Mouse (Mus musculus) embryonic facial prominence, embryonic 11.5 days (tissue): ENCODE data around the gene Nhsl1. TPM values are rescaled to one million over a fixed set of nuclear protein-coding genes. Genes with fewer than 3 reads are reported as not detected.

Source experiments
- ATAC-seq: fragments of 200-750 bp; cut with Nextera tagmentation; replicated peaks from 2 replicates; pipeline ENCODE4 v1.8.0; 2017; ENCODE audit warnings: low read depth; ENCODE audit not compliant: insufficient number of reproducible peaks, low FRiP score, low TSS enrichment
- DNase-seq: peaks from one replicate; pipeline ENCODE4 v3.0.0-alpha.2; 2015; ENCODE audit warnings: low spot score
- H3K27ac ChIP-seq: fragments of 300-500 bp; sonication (generic); replicated peaks from 2 replicates; pipeline ENCODE4 v1.5.1; 2014; ENCODE audit warnings: mild to moderate bottlenecking, low read depth, low read length, control low read depth
- H3K27me3 ChIP-seq: fragments of 300-500 bp; sonication (generic); 2 replicates; pipeline ENCODE4 v1.6.1; 2014; ENCODE audit warnings: mild to moderate bottlenecking, low read length, moderate library complexity, mixed read lengths; ENCODE audit not compliant: control insufficient read depth, insufficient read depth
- H3K36me3 ChIP-seq: fragments of 300-500 bp; sonication (generic); replicated peaks from 2 replicates; pipeline ENCODE4 v1.6.1; 2014; ENCODE audit warnings: low read depth, mild to moderate bottlenecking, low read length, moderate library complexity, mixed read lengths; ENCODE audit not compliant: control insufficient read depth, insufficient read depth
- H3K4me1 ChIP-seq: fragments of 300-500 bp; sonication (generic); 2 replicates; pipeline ENCODE4 v1.6.1; 2014; ENCODE audit warnings: low read length, mixed read lengths; ENCODE audit not compliant: control insufficient read depth, insufficient read depth
- H3K4me2 ChIP-seq: fragments of 300-500 bp; sonication (generic); 2 replicates; pipeline ENCODE4 v1.6.1; 2014; ENCODE audit warnings: low read depth, mild to moderate bottlenecking, control low read depth, low read length, moderate library complexity
- H3K4me3 ChIP-seq: fragments of 300-500 bp; sonication (generic); 2 replicates; pipeline ENCODE4 v1.5.1; 2014; ENCODE audit warnings: low read depth, low read length, control low read depth
- H3K9ac ChIP-seq: fragments of 300-500 bp; sonication (generic); replicated peaks from 2 replicates; pipeline ENCODE4 v1.6.1; 2014; ENCODE audit warnings: mild to moderate bottlenecking, control low read depth, low read length
- H3K9me3 ChIP-seq: fragments of 300-500 bp; sonication (generic); replicated peaks from 2 replicates; pipeline ENCODE4 v1.6.1; 2016; ENCODE audit warnings: mild to moderate bottlenecking, low read length, inconsistent platforms, mixed read lengths; ENCODE audit not compliant: control insufficient read depth
- WGBS: fragments of 180-500 bp; shearing (Covaris S2); extraction: QIAGEN DNeasy Blood & Tissue Kit; methylation state at CpG from one replicate; pipeline ENCODE4 v1.1.7; 2014; 5-methylcytosine and 5-hydroxymethylcytosine counted together
- polyA plus RNA-seq: library from polyadenylated mRNA; unstranded; fragments of >200 nt; fragmentation: Nextera tagmentation; extraction: Ambion mirVana; gene quantifications from 2 replicates; pipeline ENCODE4 v1.2.1, GENCODE M21; 2014

Nhsl1 gene
- polyA plus RNA-seq, 1 experiment from 2014 or later = 12.5 TPM

DNA sequence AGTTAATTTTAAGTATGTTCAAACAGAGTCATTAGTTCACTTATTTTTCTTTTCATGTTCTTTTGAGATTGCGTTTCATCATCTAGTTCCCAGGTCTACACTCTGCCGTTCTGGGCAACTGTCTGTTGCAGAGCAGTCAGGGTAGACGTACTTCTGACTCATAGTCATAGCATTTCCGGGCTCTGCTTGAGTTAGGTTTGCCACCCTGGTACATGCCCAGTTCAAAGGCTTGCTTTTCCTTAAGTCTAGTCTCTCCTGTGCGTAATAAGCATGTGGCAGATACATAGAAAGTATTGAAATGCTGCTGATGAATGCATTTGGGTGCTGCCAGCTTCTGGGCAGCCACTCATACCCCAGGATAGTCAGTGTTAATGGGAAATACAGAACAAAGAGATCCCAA, 152.9 kb downstream of the Nhsl1 start:
- H3K4me2 ChIP-seq = no peak overlapping the region
- DNase-seq = no peak
- ATAC-seq = no peak
- H3K36me3 ChIP-seq = no peaks in the 10 kb centered on the region
- no peak overlapping the region for H3K4me3 ChIP-seq
- H3K27me3 ChIP-seq = no peaks in the 10 kb centered on the region
- no peaks in the 10 kb centered on the region for H3K9me3 ChIP-seq
- no peak overlapping the region for H3K9ac ChIP-seq
- WGBS = 84% methylated on average over 5 of the region's 5 CpGs
- no peaks in the 10 kb centered on the region for H3K4me1 ChIP-seq
- no peak overlapping the region for H3K27ac ChIP-seq

DNA sequence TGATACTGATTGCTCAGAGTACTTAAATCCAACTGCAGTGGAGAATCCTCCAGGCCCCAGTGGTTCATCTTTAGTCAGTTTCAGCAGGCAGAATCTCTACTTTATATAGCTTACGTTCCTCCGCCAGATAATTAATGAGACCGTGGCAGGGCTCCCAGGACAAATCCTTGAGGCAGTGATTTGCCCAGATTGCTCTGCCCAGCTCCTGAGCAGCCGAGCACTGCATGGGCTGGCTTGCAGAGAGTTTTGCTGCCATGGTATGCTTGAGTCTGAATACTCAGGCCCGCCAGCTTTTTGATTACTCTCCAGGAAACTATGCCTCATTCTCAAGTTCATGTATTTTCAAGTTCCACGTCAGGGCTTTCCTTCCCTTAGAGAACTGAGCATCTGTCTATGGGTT, 156.3 kb downstream of the Nhsl1 start:
- Histone ChIP-seq H3K27ac (no peak overlapping the region), H3K4me1 (no peaks in the 10 kb centered on the region), H3K4me2 (no peak overlapping the region), H3K9me3 (no peaks in the 10 kb centered on the region), H3K9ac (no peak overlapping the region), H3K36me3 (no peaks in the 10 kb centered on the region), H3K4me3 (no peak overlapping the region), H3K27me3 (no peaks in the 10 kb centered on the region)
- WGBS = 87% methylated on average over 6 of the region's 6 CpGs
- no peak for ATAC-seq
- no peak for DNase-seq

DNA sequence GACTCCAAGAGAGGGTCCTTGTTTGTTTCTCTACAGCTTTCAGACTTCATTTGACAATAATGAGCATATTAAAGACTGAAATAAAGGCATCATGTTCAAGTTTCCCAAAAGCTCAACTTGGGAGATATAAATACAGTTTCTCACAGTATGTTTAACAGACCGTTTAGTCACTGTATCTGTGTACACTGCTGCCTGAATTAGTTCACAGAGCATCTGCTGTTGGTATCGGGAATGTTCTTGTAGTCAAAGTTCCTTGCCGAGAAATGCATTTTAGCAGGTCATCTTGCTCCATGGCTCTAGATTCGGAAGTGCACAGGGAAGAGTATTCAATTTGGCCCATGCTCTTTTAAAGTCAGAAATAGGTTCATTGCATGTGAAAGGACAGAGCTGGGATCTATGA, 159.5 kb downstream of the Nhsl1 start:
- no peak overlapping the region for H3K27ac ChIP-seq
- H3K36me3 ChIP-seq = no peaks in the 10 kb centered on the region
- ATAC-seq = no peak
- no peak overlapping the region for H3K9ac ChIP-seq
- WGBS = 95% methylated on average over 4 of the region's 4 CpGs
- no peaks in the 10 kb centered on the region for H3K9me3 ChIP-seq
- H3K4me2 ChIP-seq = no peak overlapping the region
- H3K27me3 ChIP-seq = no peaks in the 10 kb centered on the region
- no peak for DNase-seq
- H3K4me3 ChIP-seq = no peak overlapping the region
- no peaks in the 10 kb centered on the region for H3K4me1 ChIP-seq

GRCm38 (mm10) chr10:18479285-18479684, 160.5 kb downstream of the Nhsl1 start:
- H3K36me3 ChIP-seq = no peaks in the 10 kb centered on the region
- H3K9me3 ChIP-seq = no peaks in the 10 kb centered on the region
- 90% methylated on average over 3 of the region's 3 CpGs for WGBS
- no peak overlapping the region for H3K9ac ChIP-seq
- H3K4me3 ChIP-seq = no peak overlapping the region
- DNase-seq = no peak
- H3K4me2 ChIP-seq = no peak overlapping the region
- H3K27ac ChIP-seq = no peak overlapping the region
- ATAC-seq = no peak
- no peaks in the 10 kb centered on the region for H3K27me3 ChIP-seq
- no peaks in the 10 kb centered on the region for H3K4me1 ChIP-seq

- Histone ChIP-seq H3K4me1 (no peaks in the 10 kb centered on the region), H3K4me3 (no peak overlapping the region), H3K9me3 (no peaks in the 10 kb centered on the region), H3K27ac (no peak overlapping the region), H3K4me2 (no peak overlapping the region), H3K9ac (no peak overlapping the region), H3K36me3 (no peaks in the 10 kb centered on the region), H3K27me3 (no peaks in the 10 kb centered on the region)
- no peak for DNase-seq
- 93% methylated on average over 10 of the region's 10 CpGs for WGBS
- ATAC-seq = no peak
These were observed 162.1 kb downstream of the Nhsl1 start for GRCm38 (mm10) chr10:18480836-18481235.

DNA sequence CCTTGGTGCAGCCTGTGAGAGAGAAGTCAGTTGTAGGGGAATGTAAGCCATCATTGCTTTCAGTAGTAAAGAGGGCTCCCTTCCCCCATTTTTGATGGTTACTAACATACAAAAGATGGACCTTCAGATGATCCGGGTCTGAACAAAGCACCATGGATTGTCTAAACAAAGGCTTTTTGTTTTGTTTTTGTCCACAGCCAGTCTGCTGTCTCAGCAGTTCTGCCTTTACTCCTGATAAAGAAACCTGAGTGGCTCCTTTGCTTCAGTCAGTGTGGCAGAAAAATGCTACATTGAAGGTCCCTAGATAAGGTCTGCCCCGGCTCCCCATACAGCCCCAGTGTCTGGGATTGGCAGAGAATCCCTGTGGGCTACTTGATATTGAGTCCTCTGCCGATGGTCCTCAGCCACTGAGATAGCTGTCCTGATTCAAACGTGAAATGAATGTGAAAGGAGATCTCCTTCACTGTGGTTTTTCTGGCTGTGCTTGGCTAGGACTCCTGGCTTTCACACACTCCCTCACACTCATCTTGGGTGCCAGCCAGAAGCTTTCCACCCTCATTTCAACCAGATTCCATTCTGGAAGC, 163.9 kb downstream of the Nhsl1 start:
- Histone ChIP-seq H3K36me3 (no peaks in the 10 kb centered on the region), H3K9ac (no peak overlapping the region), H3K4me2 (no peak overlapping the region), H3K4me1 (no peaks in the 10 kb centered on the region), H3K27me3 (no peaks in the 10 kb centered on the region), H3K9me3 (no peaks in the 10 kb centered on the region), H3K4me3 (no peak overlapping the region), H3K27ac (no peak overlapping the region)
- WGBS = 29% methylated on average over 4 of the region's 4 CpGs
- ATAC-seq (no peak), DNase-seq (no peak)

GRCm38 (mm10) chr10:18483658-18484057, 164.9 kb downstream of the Nhsl1 start:
- no peak overlapping the region for H3K27ac ChIP-seq
- no peaks in the 10 kb centered on the region for H3K4me1 ChIP-seq
- DNase-seq = no peak
- 93% methylated on average over 3 of the region's 3 CpGs for WGBS
- no peaks in the 10 kb centered on the region for H3K9me3 ChIP-seq
- ATAC-seq = no peak
- no peaks in the 10 kb centered on the region for H3K36me3 ChIP-seq
- no peaks in the 10 kb centered on the region for H3K27me3 ChIP-seq
- no peak overlapping the region for H3K9ac ChIP-seq
- H3K4me3 ChIP-seq = no peak overlapping the region
- H3K4me2 ChIP-seq = no peak overlapping the region

DNA sequence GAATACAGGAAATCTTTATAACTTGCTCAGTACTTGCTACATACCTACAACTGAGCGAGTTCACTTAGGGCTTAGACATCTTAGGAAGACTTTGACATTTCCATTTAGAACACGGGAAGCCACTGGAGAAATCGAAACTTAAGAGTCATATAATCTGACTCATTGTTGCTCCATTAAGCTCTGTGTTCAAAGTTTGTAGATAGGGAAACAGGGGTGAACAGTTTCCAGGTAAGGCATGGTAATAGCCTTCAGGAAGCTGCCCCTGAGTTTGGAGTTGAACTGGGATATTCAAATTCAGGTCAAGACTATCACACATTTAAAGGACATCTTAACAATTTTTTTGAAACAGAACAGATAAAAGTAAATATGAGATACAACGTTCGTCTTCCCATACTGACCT, 165.9 kb downstream of the Nhsl1 start:
- H3K9me3 ChIP-seq = no peaks in the 10 kb centered on the region
- H3K27ac ChIP-seq = no peak overlapping the region
- H3K36me3 ChIP-seq = no peaks in the 10 kb centered on the region
- H3K4me1 ChIP-seq = no peaks in the 10 kb centered on the region
- no peak overlapping the region for H3K9ac ChIP-seq
- ATAC-seq (no peak), DNase-seq (no peak)
- WGBS = 89% methylated on average over 5 of the region's 5 CpGs
- no peak overlapping the region for H3K4me2 ChIP-seq
- H3K27me3 ChIP-seq = no peaks in the 10 kb centered on the region
- no peak overlapping the region for H3K4me3 ChIP-seq
